Mouse (Mus musculus) left cerebral cortex, adult 8-10 months (tissue): ENCODE measurements at regions not wholly inside any gene's neighbourhood (a gene's known extent, or its start where the extent isn't known, plus 50 kb on each side); places are given as distances from the start of the nearest gene placed in this dataset.

ENCODE experiments used
- DNase-seq, 2 experiments: peaks; one replicate each; pipeline ENCODE4 v3.0.0; 2022; ENCODE audit warnings: low spot score in 2 of 2

DNA sequence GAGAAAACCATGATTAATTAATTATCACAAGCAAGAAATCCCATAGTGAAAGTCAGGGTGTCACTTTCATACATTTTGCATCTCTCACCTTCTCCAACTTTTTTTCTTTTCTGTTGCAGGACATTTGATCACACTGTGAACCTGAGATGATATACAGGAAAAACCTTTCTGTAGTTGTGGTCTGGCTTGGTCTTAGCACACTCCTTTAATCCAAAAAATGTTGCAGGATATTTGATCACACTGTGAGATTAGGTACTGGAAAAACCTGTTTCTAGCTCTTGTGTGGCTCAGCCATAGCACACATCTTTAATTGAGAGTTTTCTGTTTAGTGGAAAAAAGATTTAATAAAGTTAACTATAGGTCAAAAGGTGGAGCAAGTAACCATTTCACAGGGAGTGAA is 645.6 kb upstream of the Zfp804a start:
- DNase-seq: no peak

DNA sequence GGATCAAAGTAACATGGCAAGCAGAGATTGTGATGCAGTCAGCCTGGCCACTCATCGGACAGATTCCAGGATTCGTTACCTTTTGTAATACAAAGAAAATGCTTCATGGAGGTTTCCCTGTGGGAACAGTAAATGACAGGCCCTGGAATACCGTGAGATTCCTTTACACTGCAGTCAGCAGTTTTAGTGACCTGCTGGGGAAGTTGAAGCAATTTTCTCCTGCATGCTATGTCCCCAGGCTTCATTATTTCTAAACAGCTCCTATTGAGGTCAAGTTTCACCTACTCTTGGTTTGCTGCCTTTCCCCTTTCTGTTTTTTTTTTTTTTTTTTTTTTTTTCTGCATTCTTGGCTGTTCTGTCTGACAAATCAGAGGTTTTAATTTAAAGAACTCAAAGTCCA is 641.3 kb upstream of the Zfp804a start:
- DNase-seq: no peak

DNA sequence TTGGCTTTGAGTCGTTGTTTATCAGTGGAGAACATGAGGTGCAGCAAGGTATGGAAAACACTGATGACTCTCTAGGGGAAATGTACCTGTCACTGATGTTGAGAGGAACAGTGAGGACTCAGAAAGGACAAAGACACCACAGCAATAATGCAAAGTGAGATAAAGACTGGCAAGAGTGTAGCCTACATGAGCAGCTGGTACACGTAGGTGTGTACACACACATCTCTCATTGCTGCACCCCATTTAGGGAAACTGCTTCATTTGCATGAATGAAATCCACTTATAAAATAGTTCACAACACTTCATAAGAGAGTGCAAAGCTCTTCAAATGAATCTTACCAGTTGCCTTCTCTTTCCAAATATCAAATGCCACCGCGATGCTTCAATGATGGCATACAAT is 621.6 kb upstream of the Zfp804a start:
- DNase-seq: peak in 1 of 2 experiments; percentile 18

DNA sequence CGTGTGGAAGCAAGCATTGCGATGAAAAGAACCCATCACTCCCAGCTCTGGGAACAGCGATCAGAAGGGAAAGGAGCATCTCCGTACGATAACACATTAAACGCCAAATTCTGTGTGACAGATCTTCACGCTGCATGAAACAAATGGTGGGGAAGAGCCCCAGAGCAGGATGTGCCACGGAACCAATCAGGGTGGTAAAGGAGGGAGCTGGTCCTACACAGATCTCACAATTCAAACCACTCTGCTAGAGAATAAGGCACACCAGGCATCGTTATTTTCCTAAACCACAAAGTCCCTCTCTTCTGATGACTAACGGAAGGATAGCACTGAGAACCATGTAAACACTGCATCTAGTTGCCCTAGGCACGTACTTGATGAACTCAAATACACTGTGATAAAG is 613.9 kb upstream of the Zfp804a start:
- DNase-seq: no peak

DNA sequence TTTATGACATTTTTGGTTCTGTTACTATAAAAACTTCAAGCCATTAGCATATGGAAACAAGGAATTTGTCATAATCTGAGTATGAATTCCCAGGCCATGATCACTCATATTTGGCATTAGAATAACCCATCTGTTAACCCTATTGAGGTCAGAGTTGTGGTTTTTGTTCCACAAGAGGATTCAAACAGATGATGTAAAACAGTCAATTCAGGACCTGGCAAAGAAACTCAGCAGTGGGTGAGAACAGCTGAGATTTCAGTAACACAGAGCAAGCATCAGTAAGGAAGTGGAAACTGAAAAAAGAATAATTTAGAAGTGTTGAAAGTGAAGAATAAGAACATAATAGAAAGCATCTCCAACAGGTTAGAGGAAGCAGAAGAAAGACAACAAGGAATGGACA is 612.1 kb upstream of the Zfp804a start:
- no peak for DNase-seq

DNA sequence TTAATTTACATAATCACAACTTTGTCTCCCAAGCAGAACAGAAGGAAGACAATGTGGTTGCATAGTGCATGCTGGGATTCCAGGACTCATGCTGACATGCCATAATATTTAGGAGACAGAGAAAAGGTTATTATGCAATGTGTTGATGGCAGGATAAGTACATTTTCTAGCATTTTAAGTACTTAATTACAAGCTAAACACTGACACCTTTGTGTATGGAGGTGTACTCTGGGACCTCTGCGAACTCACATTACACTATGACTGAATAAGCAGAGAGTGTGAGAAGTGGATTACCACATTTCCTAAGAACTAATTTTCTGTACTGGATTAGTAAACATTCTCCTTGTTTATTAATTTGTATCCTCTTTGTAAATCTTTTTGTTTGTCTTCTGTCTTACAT is 602.5 kb upstream of the Zfp804a start:
- DNase-seq: no peak

DNA sequence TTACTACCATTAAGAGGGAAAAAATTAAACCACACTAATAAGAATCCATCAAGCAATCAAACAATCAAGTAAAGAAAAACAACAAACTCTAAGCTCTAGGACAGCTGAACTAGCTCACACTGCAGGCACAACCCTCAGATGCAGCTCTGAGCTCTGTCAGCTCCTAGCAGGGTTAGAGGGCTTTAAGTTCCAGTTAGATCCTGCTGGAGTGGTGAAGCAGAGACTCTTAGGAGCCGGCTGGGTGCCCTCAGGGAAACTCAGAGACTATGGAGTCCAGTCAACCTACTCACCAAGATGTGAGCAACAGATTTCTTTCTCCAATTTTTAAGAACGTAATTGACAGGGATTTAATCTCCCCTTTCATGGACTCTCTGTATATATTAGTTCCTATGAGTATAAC is 564.2 kb upstream of the Zfp804a start:
- DNase-seq: no peak

DNA sequence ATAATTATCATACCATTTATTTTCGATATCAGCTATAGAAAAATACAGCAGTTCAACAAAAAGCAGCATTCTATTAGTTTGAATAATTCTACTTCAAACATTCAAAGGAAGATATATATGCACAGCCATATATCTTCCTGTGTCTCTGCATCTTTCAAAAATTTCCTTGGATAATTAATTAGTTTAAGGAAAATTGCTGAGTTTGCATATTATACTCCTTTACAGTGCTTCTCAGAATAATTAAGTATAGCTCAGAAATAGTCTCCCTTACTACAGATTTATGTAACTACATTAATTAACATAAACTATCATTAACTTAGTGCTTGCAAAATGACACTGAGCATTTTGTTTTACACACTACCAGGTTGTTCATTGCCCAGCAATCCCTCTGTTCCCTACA is 546.0 kb upstream of the Zfp804a start:
- DNase-seq: no peak

DNA sequence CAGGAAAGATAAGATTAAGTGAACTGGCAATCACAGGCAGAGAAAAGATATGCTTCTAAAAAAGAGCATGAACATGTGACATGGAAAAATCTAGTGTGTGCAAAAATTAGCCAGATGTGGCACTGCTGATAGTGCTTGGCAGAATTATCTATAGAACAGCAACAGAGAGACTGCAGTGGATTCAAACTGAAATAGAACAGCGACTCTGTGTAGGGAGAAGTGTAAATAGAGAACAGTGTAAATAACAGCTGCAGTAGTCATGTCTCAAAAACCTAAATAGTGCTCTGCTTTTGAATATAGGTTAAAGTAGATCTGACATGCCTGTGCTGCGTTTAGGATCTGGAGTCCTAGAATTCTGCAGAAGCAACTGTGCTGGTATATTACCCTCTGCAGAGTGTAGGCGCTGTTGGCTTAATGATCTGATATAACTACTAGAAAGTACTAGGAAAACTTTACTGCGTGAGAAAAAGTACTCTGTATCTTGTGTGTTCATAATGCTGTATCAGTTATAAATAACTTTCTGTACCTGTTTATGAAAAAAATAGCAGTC is 539.9 kb upstream of the Zfp804a start:
- DNase-seq: no peak

DNA sequence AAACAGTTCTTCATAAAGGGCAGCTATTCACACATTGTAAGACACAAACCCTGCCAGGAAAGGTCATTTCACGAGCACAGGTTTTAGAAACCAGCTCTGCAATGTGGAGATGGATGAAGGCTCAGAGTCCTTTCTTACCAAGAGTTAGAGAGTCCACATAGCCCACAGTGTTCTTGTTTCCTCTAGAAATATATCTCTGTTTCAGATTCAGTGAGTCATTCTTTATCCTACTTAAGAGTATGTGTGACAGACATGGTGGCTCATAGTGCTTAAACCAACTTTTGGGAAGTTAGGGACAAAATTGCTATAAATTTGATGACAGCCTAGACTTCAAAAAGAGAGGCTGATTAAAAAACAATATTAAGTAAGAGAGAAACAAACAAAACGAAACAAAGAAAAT is 514.9 kb upstream of the Zfp804a start:
- no peak for DNase-seq

DNA sequence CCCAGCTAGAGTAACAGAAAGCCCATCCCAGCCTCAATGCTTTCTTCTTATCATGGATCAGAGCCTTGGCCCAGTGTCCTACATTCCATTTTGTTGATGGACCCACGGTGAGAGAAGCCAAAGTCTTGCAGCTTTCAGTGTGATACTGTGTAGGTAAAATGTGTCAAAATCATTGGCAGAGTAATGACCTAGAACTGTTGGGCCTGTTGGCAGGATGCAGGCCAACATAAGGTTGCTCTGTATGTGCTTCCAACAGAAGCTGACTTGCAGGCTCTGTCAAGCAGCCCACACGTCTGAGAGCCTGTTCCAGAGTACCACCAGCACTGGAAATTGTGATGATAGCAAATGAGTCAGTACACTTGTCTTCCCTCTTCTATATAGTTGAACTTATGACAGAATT is 503.9 kb upstream of the Zfp804a start:
- peak in 1 of 2 experiments; percentile 4 for DNase-seq

DNA sequence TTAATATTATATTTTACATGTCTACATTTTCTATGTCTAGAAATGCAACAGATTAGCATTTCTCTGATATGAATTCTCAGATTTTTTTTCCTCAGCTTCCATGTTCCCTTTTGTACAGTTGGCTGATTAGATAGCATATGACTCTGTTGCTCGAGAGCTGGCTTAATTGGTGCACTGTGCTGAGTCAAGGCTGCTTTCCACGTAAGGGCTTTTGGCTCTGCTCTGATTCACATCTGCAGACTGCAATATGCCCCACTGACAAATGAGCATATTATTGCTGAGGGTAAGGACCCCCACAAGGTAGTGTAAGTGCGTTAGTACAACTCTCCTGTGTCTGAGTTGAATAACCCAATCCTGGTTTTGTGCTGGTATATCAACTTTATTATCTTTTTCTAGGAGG is 470.9 kb upstream of the Zfp804a start:
- no peak for DNase-seq
